Mouse (Mus musculus) liver, postnatal 0 days (tissue): Measurements from ENCODE around the gene Asic3. TPM values are rescaled to one million over a fixed set of nuclear protein-coding genes. Genes with fewer than 3 reads are reported as not detected.
"Not testable (repeated sequence)": the region's sequence is repeated elsewhere in the genome, so short reads cannot be mapped to it uniquely, and the experiment has no call there.

Source experiments
- ATAC-seq: fragments of 200-750 bp; cut with Nextera tagmentation; 2 replicates; pipeline ENCODE4 v1.8.0; 2017; ENCODE audit warnings: mild to moderate bottlenecking, moderate library complexity
- DNase-seq: peaks from one replicate; pipeline ENCODE4 v3.0.0-alpha.2; 2016
- H3K27ac ChIP-seq: fragments of 300-500 bp; sonication (generic); 2 replicates; pipeline ENCODE4 v1.5.1; 2014; ENCODE audit warnings: antibody characterized with exemption, moderate library complexity, mild to moderate bottlenecking, low read depth
- H3K27me3 ChIP-seq: fragments of 300-500 bp; sonication (generic); 2 replicates; pipeline ENCODE4 v1.6.1; 2014; ENCODE audit warnings: low read length, control low read depth, mixed read lengths; ENCODE audit not compliant: insufficient read depth
- H3K36me3 ChIP-seq: fragments of 300-500 bp; sonication (generic); replicated peaks from 2 replicates; pipeline ENCODE4 v1.6.1; 2014; ENCODE audit warnings: mild to moderate bottlenecking, control low read depth, low read length, moderate library complexity, mixed read lengths; ENCODE audit not compliant: insufficient read depth
- H3K4me1 ChIP-seq: fragments of 300-500 bp; sonication (generic); 2 replicates; pipeline ENCODE4 v1.6.1; 2014; ENCODE audit warnings: antibody characterized with exemption, mild to moderate bottlenecking, control low read depth; ENCODE audit not compliant: insufficient read depth
- H3K4me2 ChIP-seq: fragments of 300-500 bp; sonication (generic); 2 replicates; pipeline ENCODE4 v1.6.1; 2014; ENCODE audit warnings: low read depth, mild to moderate bottlenecking, low read length, moderate library complexity, mixed read lengths
- H3K4me3 ChIP-seq: fragments of 300-500 bp; sonication (generic); 2 replicates; pipeline ENCODE4 v1.5.1; 2014; ENCODE audit warnings: low read depth, low read length
- H3K9ac ChIP-seq: fragments of 300-500 bp; sonication (generic); replicated peaks from 2 replicates; pipeline ENCODE4 v1.6.1; 2014; ENCODE audit warnings: mild to moderate bottlenecking, moderate library complexity
- H3K9me3 ChIP-seq: fragments of 300-500 bp; sonication (generic); 2 replicates; pipeline ENCODE4 v1.6.1; 2016; ENCODE audit warnings: mild to moderate bottlenecking, control low read depth, low read length, mixed read lengths
- CTCF ChIP-seq: sonication (generic); IDR thresholded peaks from 2 replicates; pipeline ENCODE4 v1.5.1; 2016; ENCODE audit warnings: antibody characterized with exemption, low read depth
- EP300 ChIP-seq: IDR thresholded peaks from 2 replicates; pipeline ENCODE4 v1.6.1; 2016; ENCODE audit warnings: antibody characterized with exemption, low read depth, mild to moderate bottlenecking
- WGBS: fragments of 180-500 bp; shearing (Covaris S2); extraction: QIAGEN DNeasy Blood & Tissue Kit; methylation state at CpG from one replicate; pipeline ENCODE4 v1.1.7; 2014; ENCODE audit not compliant: insufficient replicate concordance; 5-methylcytosine and 5-hydroxymethylcytosine counted together
- polyA plus RNA-seq: library from polyadenylated mRNA; unstranded; fragments of >200 nt; fragmentation: Nextera tagmentation; extraction: Ambion mirVana; gene quantifications from 2 replicates; pipeline ENCODE4 v1.2.1, GENCODE M21; 2015

The Asic3 gene
- polyA plus RNA-seq, 1 experiment from 2014 or later, result not detected

- peaks cover 51% of the 10 kb centered on the region for H3K4me1 ChIP-seq
- no peak for ATAC-seq
- H3K9ac ChIP-seq, result no peak within 1 kb of the TSS
- no peak within 1 kb of the TSS for H3K4me2 ChIP-seq
- H3K4me3 ChIP-seq, result no peak within 1 kb of the TSS
- 0 out of 2 replicates have a peak within 1 kb of the TSS, but pooled peaks have one; percentile 92 for H3K27ac ChIP-seq
- TF ChIP-seq CTCF (no peak), EP300 (no peak)
- H3K36me3 ChIP-seq, result no peaks in the 10 kb centered on the region
- DNase-seq, result no peak
- peaks cover 9% of the 10 kb centered on the region for H3K27me3 ChIP-seq
- 84% methylated on average over 7 of the region's 7 CpGs for WGBS
- H3K9me3 ChIP-seq, result no peaks in the 10 kb centered on the region
Observed at GRCm38 (mm10) chr5:24391864-24392263, 21.3 kb upstream of the Asic3 start, which contains the start of gene Atg9b. Atg9b (minus strand) TSS chr5:24392143.

GRCm38 (mm10) chr5:24392724-24393123 lies 20.5 kb upstream of the Asic3 start:
- Histone ChIP-seq H3K4me2 (no peak overlapping the region), H3K27me3 (0 out of 2 replicates have a peak, but pooled peaks cover 4% of the 10 kb centered on the region), H3K4me1 (peaks cover 43% of the 10 kb centered on the region), H3K9ac (no peak overlapping the region), H3K27ac (0 out of 2 replicates have a peak overlapping the region, but pooled peaks have one; percentile 92), H3K9me3 (no peaks in the 10 kb centered on the region), H3K4me3 (no peak overlapping the region), H3K36me3 (no peaks in the 10 kb centered on the region)
- TF ChIP-seq EP300 (no peak), CTCF (no peak)
- WGBS, result 73% methylated on average over 7 of the region's 7 CpGs
- ATAC-seq (no peak), DNase-seq (no peak)

- Histone ChIP-seq H3K4me1 (peaks cover 36% of the 10 kb centered on the region), H3K27ac (peak within 1 kb of the TSS; percentile 92), H3K4me3 (peak within 1 kb of the TSS; percentile 64), H3K9me3 (no peaks in the 10 kb centered on the region), H3K27me3 (no peaks in the 10 kb centered on the region), H3K4me2 (peak within 1 kb of the TSS; percentile 75), H3K36me3 (no peaks in the 10 kb centered on the region), H3K9ac (peak within 1 kb of the TSS; percentile 63)
- 15% methylated on average over 7 of the region's 7 CpGs for WGBS
- TF ChIP-seq EP300 (no peak), CTCF (peak; percentile 96)
- ATAC-seq (peak; percentile 2; the same call in 1 of the 2 replicates), DNase-seq (peak; percentile 86)
Observed at GRCm38 (mm10) chr5:24393392-24393997, 19.7 kb upstream of the Asic3 start, which contains the start of gene Abcb8. Abcb8 (plus strand) TSS chr5:24393663.

- DNase-seq (peak; percentile 93), ATAC-seq (peak; percentile 94)
- H3K9ac ChIP-seq, result peak overlapping the region; percentile 63
- H3K36me3 ChIP-seq, result no peaks in the 10 kb centered on the region; the same call in 1 of the 2 replicates
- peaks cover 28% of the 10 kb centered on the region for H3K4me1 ChIP-seq
- no peaks in the 10 kb centered on the region for H3K9me3 ChIP-seq
- no peaks in the 10 kb centered on the region for H3K27me3 ChIP-seq
- WGBS, result 1% methylated on average over 36 of the region's 36 CpGs
- H3K4me3 ChIP-seq, result peak overlapping the region; percentile 64
- TF ChIP-seq EP300 (no peak), CTCF (peak; percentile 84)
- H3K27ac ChIP-seq, result peak overlapping the region; percentile 92
- H3K4me2 ChIP-seq, result peak overlapping the region; percentile 75
Observed at GRCm38 (mm10) chr5:24394165-24394894, 18.9 kb upstream of the Asic3 start.

GRCm38 (mm10) chr5:24396254-24396653 lies 16.9 kb upstream of the Asic3 start:
- H3K9ac ChIP-seq, H3K36me3 ChIP-seq, DNase-seq, H3K4me2 ChIP-seq, H3K27ac ChIP-seq, H3K4me3 ChIP-seq, H3K9me3 ChIP-seq, ATAC-seq, H3K27me3 ChIP-seq: not testable (repeated sequence)
- 84% methylated on average over 6 of the region's 6 CpGs for WGBS
- TF ChIP-seq CTCF, result peak; percentile 34
- peaks cover 21% of the 10 kb centered on the region for H3K4me1 ChIP-seq

GRCm38 (mm10) chr5:24399686-24400085 lies 13.5 kb upstream of the Asic3 start:
- Histone ChIP-seq H3K36me3 (peaks cover 12% of the 10 kb centered on the region; the same call in 1 of the 2 replicates), H3K4me1 (0 out of 2 replicates have a peak, but pooled peaks cover 5% of the 10 kb centered on the region), H3K4me3 (no peak overlapping the region), H3K4me2 (no peak overlapping the region), H3K27me3 (no peaks in the 10 kb centered on the region), H3K27ac (no peak overlapping the region), H3K9me3 (no peaks in the 10 kb centered on the region), H3K9ac (no peak overlapping the region)
- 89% methylated on average over 10 of the region's 10 CpGs for WGBS
- TF ChIP-seq CTCF, result no peak
- no peak for TF ChIP-seq EP300
- ATAC-seq, result no peak
- DNase-seq, result no peak
